Mouse (Mus musculus) CH12.LX (cell line): Measurements from ENCODE around the gene Gm49486. TPM values are rescaled to one million over a fixed set of nuclear protein-coding genes. Genes with fewer than 3 reads are reported as not detected.

ENCODE experiments used
- DNase-seq: peaks from one replicate; pipeline ENCODE4 v3.0.0-alpha.2; 2013; ENCODE audit errors: extremely low read depth
- H3K27ac ChIP-seq: 2 replicates; pipeline ENCODE4 v1.5.1; 2012; ENCODE audit warnings: low read depth, mild to moderate bottlenecking, control low read depth, moderate library complexity; ENCODE audit not compliant: insufficient read depth
- H3K27me3 ChIP-seq: replicated peaks from 2 replicates; pipeline ENCODE3; 2012; ENCODE audit warnings: inconsistent platforms
- H3K36me3 ChIP-seq, 2 experiments: replicated peaks in 1 of 2; 2 replicates each; pipeline versions ENCODE3 to v1.6.1; 2012; ENCODE audit warnings: inconsistent platforms in 1 of 2, low read length in 1 of 2, mild to moderate bottlenecking in 1 of 2, mixed read lengths in 1 of 2, moderate library complexity in 1 of 2; ENCODE audit not compliant: control insufficient read depth in 1 of 2, insufficient read depth in 1 of 2
- H3K4me1 ChIP-seq, 2 experiments: 2 replicates each; pipeline ENCODE4 v1.6.1; 2012; ENCODE audit warnings: inconsistent platforms in 1 of 2, moderate library complexity in 1 of 2; ENCODE audit not compliant: insufficient read depth in 2 of 2, control insufficient read depth in 1 of 2
- H3K4me2 ChIP-seq: 2 replicates; pipeline ENCODE4 v1.6.1; 2012; ENCODE audit warnings: low read depth, mild to moderate bottlenecking, control low read depth; ENCODE audit not compliant: poor library complexity, insufficient read depth, severe bottlenecking
- H3K4me3 ChIP-seq, 3 experiments: fragments of 150-350 bp in 1 of 3; sonication (generic) in 1 of 3; replicated peaks in 1 of 3; 2 replicates each; pipeline versions ENCODE3 to v1.5.1; 2011 to 2012; ENCODE audit warnings: low read depth in 2 of 3, low read length in 2 of 3, mild to moderate bottlenecking in 2 of 3, moderate library complexity in 2 of 3, control low read depth in 1 of 3, improper control_type of control experiment in 1 of 3, inconsistent platforms in 1 of 3, mixed read lengths in 1 of 3; ENCODE audit not compliant: poor library complexity in 1 of 3
- H3K79me2 ChIP-seq: replicated peaks from 2 replicates; pipeline ENCODE4 v1.6.1; 2012; ENCODE audit warnings: mild to moderate bottlenecking, moderate library complexity; ENCODE audit not compliant: control insufficient read depth, poor library complexity, insufficient read depth, severe bottlenecking; ENCODE audit errors: extremely low read depth
- H3K9ac ChIP-seq: 2 replicates; pipeline ENCODE4 v1.6.1; 2012; ENCODE audit warnings: low read depth, mild to moderate bottlenecking, control low read depth, moderate library complexity; ENCODE audit not compliant: insufficient read depth
- H3K9me3 ChIP-seq: replicated peaks from 2 replicates; pipeline ENCODE3; 2012; ENCODE audit warnings: low read length, inconsistent platforms, mixed read lengths
- CHD1 ChIP-seq: IDR thresholded peaks from 2 replicates; pipeline ENCODE4 v1.6.1; 2012; ENCODE audit warnings: low read depth, low read length, improper control_type of control experiment, inconsistent platforms
- CHD2 ChIP-seq: IDR thresholded peaks from 2 replicates; pipeline ENCODE4 v1.6.1; 2011; ENCODE audit warnings: low read length, improper control_type of control experiment
- CTCF ChIP-seq, 2 experiments: IDR thresholded peaks in 1 of 2; conservative IDR thresholded peaks in 1 of 2; 2 replicates each; pipeline ENCODE4 v1.5.1; 2011 to 2012; ENCODE audit warnings: low read depth in 2 of 2, low read length in 2 of 2, improper control_type of control experiment in 1 of 2, inconsistent platforms in 1 of 2, mild to moderate bottlenecking in 1 of 2, moderate library complexity in 1 of 2
- ELF1 ChIP-seq: IDR thresholded peaks from 2 replicates; pipeline ENCODE4 v1.6.1; 2014; ENCODE audit warnings: low read depth, mild to moderate bottlenecking, inconsistent platforms, low read length, improper control_type of control experiment
- EP300 ChIP-seq: IDR thresholded peaks from 2 replicates; pipeline ENCODE4 v1.6.1; 2011; ENCODE audit warnings: low read length, improper control_type of control experiment
- GABPA ChIP-seq: IDR thresholded peaks from 2 replicates; pipeline ENCODE4 v1.6.1; 2012; ENCODE audit warnings: low read depth, low read length, improper control_type of control experiment, inconsistent platforms; ENCODE audit not compliant: insufficient replicate concordance
- JUN ChIP-seq: IDR thresholded peaks from 2 replicates; pipeline ENCODE4 v1.6.1; 2011; ENCODE audit warnings: low read depth, mild to moderate bottlenecking, low read length, improper control_type of control experiment, moderate library complexity; ENCODE audit not compliant: insufficient read depth
- JUND ChIP-seq: conservative IDR thresholded peaks from 2 replicates; pipeline ENCODE4 v1.6.1; 2011; ENCODE audit warnings: low read depth, low read length, improper control_type of control experiment
- MAX ChIP-seq: IDR thresholded peaks from 2 replicates; pipeline ENCODE4 v1.6.1; 2011; ENCODE audit warnings: low read length, improper control_type of control experiment
- MAZ ChIP-seq: IDR thresholded peaks from 2 replicates; pipeline ENCODE4 v1.6.1; 2012; ENCODE audit warnings: low read depth, mild to moderate bottlenecking, inconsistent platforms, low read length, improper control_type of control experiment, moderate library complexity
- MEF2A ChIP-seq: IDR thresholded peaks from 2 replicates; pipeline ENCODE4 v1.6.1; 2014; ENCODE audit warnings: low read depth, mild to moderate bottlenecking, inconsistent platforms, low read length, improper control_type of control experiment, borderline replicate concordance
- MXI1 ChIP-seq: IDR thresholded peaks from 2 replicates; pipeline ENCODE4 v1.6.1; 2011; ENCODE audit warnings: mild to moderate bottlenecking, low read depth, low read length, improper control_type of control experiment
- MYC ChIP-seq: IDR thresholded peaks from 2 replicates; pipeline ENCODE4 v1.6.1; 2011; ENCODE audit warnings: low read depth, mild to moderate bottlenecking, improper control_type of control experiment, low read length
- NELFE ChIP-seq: IDR thresholded peaks from 2 replicates; pipeline ENCODE4 v1.6.1; 2011; ENCODE audit warnings: low read depth, low read length, improper control_type of control experiment
- NRF1 ChIP-seq: IDR thresholded peaks from 2 replicates; pipeline ENCODE4 v1.6.1; 2014; ENCODE audit warnings: low read depth, mild to moderate bottlenecking, inconsistent platforms, low read length, improper control_type of control experiment, moderate library complexity
- PAX5 ChIP-seq: IDR thresholded peaks from 2 replicates; pipeline ENCODE4 v1.6.1; 2012; ENCODE audit warnings: low read length, inconsistent platforms, mixed read lengths
- POLR2A ChIP-seq: IDR thresholded peaks from 2 replicates; pipeline ENCODE4 v1.6.1; 2011; ENCODE audit warnings: low read depth, mild to moderate bottlenecking, improper control_type of control experiment, low read length
- RAD21 ChIP-seq: IDR thresholded peaks from 2 replicates; pipeline ENCODE4 v1.6.1; 2011; ENCODE audit warnings: low read depth, mild to moderate bottlenecking, low read length, improper control_type of control experiment, moderate library complexity
- TBP ChIP-seq: conservative IDR thresholded peaks from 2 replicates; pipeline ENCODE4 v1.6.1; 2011; ENCODE audit warnings: low read depth, low read length, improper control_type of control experiment
- TCF12 ChIP-seq: IDR thresholded peaks from 2 replicates; pipeline ENCODE4 v1.6.1; 2014; ENCODE audit warnings: low read depth, mild to moderate bottlenecking, inconsistent platforms, low read length, improper control_type of control experiment
- UBTF ChIP-seq: IDR thresholded peaks from 2 replicates; pipeline ENCODE4 v1.6.1; 2012; ENCODE audit warnings: low read depth, mild to moderate bottlenecking, inconsistent platforms, low read length, improper control_type of control experiment, moderate library complexity
- USF1 ChIP-seq: IDR thresholded peaks from 2 replicates; pipeline ENCODE4 v1.6.1; 2014; ENCODE audit warnings: low read depth, mild to moderate bottlenecking, inconsistent platforms, low read length, improper control_type of control experiment
- USF2 ChIP-seq: conservative IDR thresholded peaks from 2 replicates; pipeline ENCODE4 v1.6.1; 2011; ENCODE audit warnings: low read depth, low read length, improper control_type of control experiment
- ZMIZ1 ChIP-seq: IDR thresholded peaks from 2 replicates; pipeline ENCODE4 v1.6.1; 2012; ENCODE audit warnings: low read depth, mild to moderate bottlenecking, inconsistent platforms, low read length, improper control_type of control experiment
- ZNF384 ChIP-seq: IDR thresholded peaks from 2 replicates; pipeline ENCODE4 v1.6.1; 2012; ENCODE audit warnings: low read depth, low read length, improper control_type of control experiment, inconsistent platforms
- dilution Hi-C: fragments of 300-500 bp; cut with MboI; formaldehyde crosslinking; loops from 2 replicates; pipeline ENCODE4 v1.14.3; 2020; ENCODE audit warnings: low sequenced_read_pairs; ENCODE audit not compliant: extremely low pct_unique_long_range_greater_than_20kb, extremely low pct_ligation_motif_present
- in situ Hi-C: fragments of 300-500 bp; cut with MboI; formaldehyde crosslinking; loops from 3 replicates; pipeline ENCODE4 v1.14.3; 2019; ENCODE audit warnings: low sequenced_read_pairs, low pct_ligation_motif_present, low pct_unique_long_range_greater_than_20kb, mixed read lengths
- polyA plus RNA-seq: library from polyadenylated mRNA; unstranded; fragments of >175 nt; gene quantifications from 2 replicates; pipeline ENCODE4 v1.2.1, GENCODE M21; 2012; ENCODE audit warnings: low read depth; ENCODE audit not compliant: insufficient read length
- total RNA-seq, 2 experiments: library from RNA; depleted of rRNA; stranded (reverse); fragments of 300-350 nt in 1 of 2; fragments of >200 nt in 1 of 2; gene quantifications; 2 replicates each; pipeline ENCODE4 v1.2.3; 2012 to 2014

Gm49486 gene
- total and polyA plus RNA-seq, 3 experiments: 0.21 to 0.77 (median 0.59) TPM

DNA sequence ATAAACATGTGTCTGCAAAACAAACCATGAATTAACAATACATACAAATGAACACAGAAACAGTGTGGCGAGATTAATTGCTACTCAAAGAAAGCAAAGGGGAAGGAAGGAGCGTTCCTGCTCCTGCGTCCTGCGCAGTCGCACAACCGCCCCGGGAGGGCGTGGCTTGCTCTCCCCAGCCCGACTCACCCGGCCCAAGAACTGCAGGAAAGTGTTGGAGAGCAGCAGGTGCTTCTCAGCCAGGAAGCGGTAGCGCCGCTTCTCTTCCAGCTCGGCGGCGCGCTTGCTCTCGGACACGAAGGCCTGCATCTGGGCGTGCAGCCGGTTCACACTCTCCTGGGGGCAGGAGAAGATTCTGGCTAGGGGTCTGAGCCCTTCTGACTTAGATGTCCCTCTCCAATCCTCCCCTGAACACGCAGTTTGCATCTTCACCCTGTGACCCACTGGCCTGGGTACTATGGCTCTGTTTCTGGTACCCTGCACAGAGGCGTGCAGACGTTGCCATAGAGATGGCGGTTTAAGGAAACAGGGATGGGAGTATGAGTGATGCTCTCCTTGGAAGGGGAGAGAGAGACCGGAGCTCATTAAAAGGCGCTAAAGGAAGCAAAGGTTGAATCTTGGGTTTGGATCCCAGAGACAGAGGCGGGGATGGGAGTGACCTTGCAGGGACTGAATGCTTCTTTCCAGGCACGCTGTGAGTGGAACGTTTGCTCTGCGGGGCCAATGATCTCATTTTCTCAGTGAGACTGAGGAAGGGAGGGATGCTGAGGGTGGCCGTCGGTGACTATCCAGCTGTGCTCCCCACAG lies 41.3 kb downstream of the Gm49486 start:
- TF ChIP-seq NRF1: peak; percentile 91
- peak; percentile 86 for TF ChIP-seq POLR2A
- TF ChIP-seq CHD1: no peak
- peak; percentile 36; the same call in 1 of the 2 replicates for TF ChIP-seq NELFE
- no peak for TF ChIP-seq GABPA
- TF ChIP-seq UBTF: no peak
- TF ChIP-seq MXI1: peak; percentile 50
- TF ChIP-seq MEF2A: no peak
- TF ChIP-seq MAX: no peak
- TF ChIP-seq ZMIZ1: 0 out of 2 replicates have a peak, but pooled peaks have one; percentile 34
- TF ChIP-seq USF1: no peak
- TF ChIP-seq TBP: 0 out of 2 replicates have a peak, but pooled peaks have one; percentile 55
- no peak for TF ChIP-seq JUN
- TF ChIP-seq USF2: no peak
- TF ChIP-seq TCF12: peak; percentile 60; the same call in 1 of the 2 replicates
- TF ChIP-seq ZNF384: no peak
- no peak for TF ChIP-seq RAD21
- no peak for TF ChIP-seq PAX5
- TF ChIP-seq CTCF (conservative IDR thresholded peaks at IDR 0.05 in 1 of 2, IDR thresholded peaks at IDR 0.05 in 1 of 2; ENCODE audit: low read depth in 2 of 2, low read length in 2 of 2): no peak
- 0 out of 2 replicates have a peak, but pooled peaks have one; percentile 17 for TF ChIP-seq EP300
- TF ChIP-seq ELF1: peak; percentile 64
- TF ChIP-seq CHD2: no peak
- no peak; the same call in 1 of the 2 replicates for TF ChIP-seq MAZ
- TF ChIP-seq MYC: 0 out of 2 replicates have a peak, but pooled peaks have one; percentile 71
- no peak for TF ChIP-seq JUND
- H3K27me3 ChIP-seq: peaks cover 8% of the 10 kb centered on the region
- peak; percentile 84 for DNase-seq

More for the DNA sequence above, 41.3 kb downstream of the Gm49486 start:
- Histone ChIP-seq H3K36me3 (no peaks in the 10 kb centered on the region), H3K4me1 (peaks cover 6 to 24% of the 10 kb centered on the region in 2 experiments), H3K79me2 (no peaks in the 10 kb centered on the region), H3K27ac (peak overlapping the region; percentile 44), H3K9ac (peak overlapping the region; percentile 45; the same call in 1 of the 2 replicates), H3K9me3 (no peaks in the 10 kb centered on the region), H3K4me2 (peak overlapping the region; percentile 77), H3K4me3 (peak overlapping the region; percentile 40 to 54 (median 52))
- dilution Hi-C loops: no loop called here
- in situ Hi-C loops: no loop called here
